Mouse (Mus musculus): ENCODE data around the gene Pgap1. TPM values are rescaled to one million over a fixed set of nuclear protein-coding genes. Genes with fewer than 3 reads are reported as not detected.

Pgap1 gene
- total RNA-seq, 2 experiments from 2014 or later = 0.02 to 0.14 TPM

Other genes starting within 250 kb of the Pgap1 start
- 17.7 and 19.2 TPM in 2 replicates for gene Gtf3c3, start 118.7 kb downstream of the Pgap1 start, total RNA-seq (2014; fragmentation: Nextera tagmentation)
- 20.1 and 43.8 TPM in 2 replicates for gene Gtf3c3, start 118.7 kb downstream of the Pgap1 start, total RNA-seq (2017)

All from megakaryocyte-erythroid progenitor cell, adult 5-6 weeks (primary cell).